Mouse (Mus musculus): Measurements from ENCODE around the gene Myh14. TPM values are rescaled to one million over a fixed set of nuclear protein-coding genes. Genes with fewer than 3 reads are reported as not detected.

The Myh14 gene
- total and polyA plus RNA-seq, 2 experiments from 2014 or later: 6.9 to 8.8 TPM

DNA sequence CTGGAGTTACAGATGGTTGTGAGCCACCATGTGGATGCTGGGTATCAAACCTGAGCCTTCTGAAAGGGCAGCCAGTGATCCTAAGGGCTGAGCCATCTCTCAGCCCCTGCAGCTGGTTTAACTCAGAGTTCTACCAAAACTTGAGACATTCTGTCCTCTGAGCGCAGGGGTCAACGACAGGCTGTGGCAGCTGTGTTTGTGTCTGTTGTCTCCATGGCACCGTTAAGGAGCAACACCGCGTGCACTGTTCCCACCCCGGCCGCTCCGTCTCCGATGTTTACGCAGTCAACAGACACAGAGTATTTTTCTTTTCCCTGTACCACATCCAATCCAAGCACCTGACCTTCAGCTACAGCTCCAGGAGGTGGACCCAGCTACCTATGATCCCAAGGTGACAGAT, 22.9 kb downstream of the Myh14 start:
- no peak for DNase-seq (ENCODE audit: low spot score)
- 81% methylated on average over 10 of the region's 10 CpGs for WGBS
- Histone ChIP-seq H3K36me3 (ENCODE audit: insufficient read depth, low read length) (no peaks in the 10 kb centered on the region), H3K4me3 (ENCODE audit: low read depth, low read length) (no peak overlapping the region), H3K4me2 (ENCODE audit: low read depth, low read length, poor library complexity, severe bottlenecking) (no peak overlapping the region), H3K4me1 (ENCODE audit: insufficient read depth, low read length) (no peaks in the 10 kb centered on the region), H3K27ac (ENCODE audit: low read depth, low read length) (no peak overlapping the region), H3K9me3 (ENCODE audit: low read length) (no peaks in the 10 kb centered on the region), H3K9ac (replicated peaks; ENCODE audit: low read length, poor library complexity, severe bottlenecking) (no peak overlapping the region), H3K27me3 (ENCODE audit: insufficient read depth, low read length) (no peaks in the 10 kb centered on the region)
- ATAC-seq (ENCODE audit: low FRiP score): no peak
- no peak for TF ChIP-seq CTCF (IDR thresholded peaks at IDR 0.05)

GRCm38 (mm10) chr7:44647042-44647724, 23.5 kb downstream of the Myh14 start:
- Histone ChIP-seq H3K4me2 (ENCODE audit: low read depth, low read length, poor library complexity, severe bottlenecking) (no peak overlapping the region), H3K9ac (replicated peaks; ENCODE audit: low read length, poor library complexity, severe bottlenecking) (no peak overlapping the region), H3K4me1 (ENCODE audit: insufficient read depth, low read length) (no peaks in the 10 kb centered on the region), H3K27ac (ENCODE audit: low read depth, low read length) (no peak overlapping the region), H3K4me3 (ENCODE audit: low read depth, low read length) (no peak overlapping the region), H3K27me3 (ENCODE audit: insufficient read depth, low read length) (0 out of 2 replicates have a peak, but pooled peaks cover 1% of the 10 kb centered on the region), H3K36me3 (ENCODE audit: insufficient read depth, low read length) (no peaks in the 10 kb centered on the region), H3K9me3 (ENCODE audit: low read length) (no peaks in the 10 kb centered on the region)
- 47% methylated on average over 7 of the region's 7 CpGs for WGBS
- no peak for ATAC-seq (ENCODE audit: low FRiP score)
- TF ChIP-seq CTCF (IDR thresholded peaks at IDR 0.05): peak; percentile 82
- DNase-seq (ENCODE audit: low spot score): peak; percentile 78

DNA sequence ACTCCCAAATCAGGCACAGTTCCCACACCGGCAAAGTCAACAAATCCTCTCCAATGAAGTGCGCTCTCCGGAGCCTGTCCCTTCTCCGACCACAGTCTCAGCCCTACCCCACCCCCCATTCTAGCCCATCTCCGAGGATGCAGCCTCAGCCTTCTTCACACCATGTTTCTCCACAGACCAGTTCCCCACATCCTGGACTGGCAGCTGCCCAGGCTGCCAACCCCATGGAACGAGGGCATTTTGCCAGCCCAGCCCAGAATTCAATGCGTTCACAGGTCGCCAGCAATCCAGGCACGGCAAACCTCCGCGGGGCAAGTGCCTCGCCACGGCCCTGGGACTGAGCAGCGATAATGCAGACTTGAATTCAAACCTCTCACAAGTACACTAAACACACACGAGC, 24.7 kb downstream of the Myh14 start:
- no peak for ATAC-seq (ENCODE audit: low FRiP score)
- Histone ChIP-seq H3K9ac (replicated peaks; ENCODE audit: low read length, poor library complexity, severe bottlenecking) (no peak overlapping the region), H3K27ac (ENCODE audit: low read depth, low read length) (no peak overlapping the region)

DNA sequence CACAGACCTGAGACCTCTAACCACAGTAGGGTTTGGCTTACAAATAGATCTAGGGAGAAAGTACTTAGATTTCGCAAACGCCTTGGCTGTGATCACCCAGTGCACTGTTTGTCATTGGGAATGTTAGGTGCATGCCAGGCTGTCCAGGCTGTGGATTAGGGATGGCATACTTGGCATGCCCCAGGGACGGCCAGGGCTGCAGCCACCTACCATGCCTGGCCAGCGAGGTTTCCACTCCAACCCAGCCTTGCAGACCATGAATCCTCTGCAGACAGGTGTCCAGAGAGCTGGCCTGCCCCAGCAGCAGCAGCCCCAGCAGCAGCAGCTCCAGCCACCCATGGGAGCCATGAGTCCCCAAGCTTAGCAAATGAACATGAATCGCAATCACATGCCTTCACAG, 25.4 kb downstream of the Myh14 start:
- no peak for ATAC-seq (ENCODE audit: low FRiP score)
- H3K9me3 ChIP-seq (ENCODE audit: low read length): no peaks in the 10 kb centered on the region
- no peaks in the 10 kb centered on the region for H3K36me3 ChIP-seq (ENCODE audit: insufficient read depth, low read length)
- DNase-seq (ENCODE audit: low spot score): no peak
- no peak overlapping the region for H3K9ac ChIP-seq (replicated peaks; ENCODE audit: low read length, poor library complexity, severe bottlenecking)
- H3K27me3 ChIP-seq (ENCODE audit: insufficient read depth, low read length): peaks cover 15% of the 10 kb centered on the region
- no peak overlapping the region for H3K4me3 ChIP-seq (ENCODE audit: low read depth, low read length)
- H3K4me2 ChIP-seq (ENCODE audit: low read depth, low read length, poor library complexity, severe bottlenecking): no peak overlapping the region
- no peak overlapping the region for H3K27ac ChIP-seq (ENCODE audit: low read depth, low read length)
- H3K4me1 ChIP-seq (ENCODE audit: insufficient read depth, low read length): 0 out of 2 replicates have a peak, but pooled peaks cover 2% of the 10 kb centered on the region
- TF ChIP-seq CTCF (IDR thresholded peaks at IDR 0.05): no peak
- 82% methylated on average over 5 of the region's 5 CpGs for WGBS

More for the DNA sequence above, 24.7 kb downstream of the Myh14 start:
- Histone ChIP-seq H3K4me2 (ENCODE audit: low read depth, low read length, poor library complexity, severe bottlenecking) (no peak overlapping the region), H3K9me3 (ENCODE audit: low read length) (no peaks in the 10 kb centered on the region), H3K4me1 (ENCODE audit: insufficient read depth, low read length) (0 out of 2 replicates have a peak, but pooled peaks cover 2% of the 10 kb centered on the region), H3K27me3 (ENCODE audit: insufficient read depth, low read length) (peaks cover 8% of the 10 kb centered on the region), H3K36me3 (ENCODE audit: insufficient read depth, low read length) (no peaks in the 10 kb centered on the region), H3K4me3 (ENCODE audit: low read depth, low read length) (no peak overlapping the region)
- DNase-seq (ENCODE audit: low spot score): peak; percentile 68
- no peak for TF ChIP-seq CTCF (IDR thresholded peaks at IDR 0.05)
- 16% methylated on average over 15 of the region's 15 CpGs for WGBS

GRCm38 (mm10) chr7:44641887-44642286, 28.8 kb downstream of the Myh14 start:
- Histone ChIP-seq H3K9me3 (ENCODE audit: low read length) (no peaks in the 10 kb centered on the region), H3K4me1 (ENCODE audit: insufficient read depth, low read length) (0 out of 2 replicates have a peak, but pooled peaks cover 2% of the 10 kb centered on the region), H3K9ac (replicated peaks; ENCODE audit: low read length, poor library complexity, severe bottlenecking) (no peak overlapping the region), H3K4me2 (ENCODE audit: low read depth, low read length, poor library complexity, severe bottlenecking) (no peak overlapping the region), H3K4me3 (ENCODE audit: low read depth, low read length) (no peak overlapping the region), H3K27me3 (ENCODE audit: insufficient read depth, low read length) (peaks cover 32% of the 10 kb centered on the region), H3K36me3 (ENCODE audit: insufficient read depth, low read length) (no peaks in the 10 kb centered on the region), H3K27ac (ENCODE audit: low read depth, low read length) (no peak overlapping the region)
- no peak for DNase-seq (ENCODE audit: low spot score)
- no peak for ATAC-seq (ENCODE audit: low FRiP score)
- WGBS: 37% methylated on average over 8 of the region's 8 CpGs
- peak; percentile 61 for TF ChIP-seq CTCF (IDR thresholded peaks at IDR 0.05)

GRCm38 (mm10) chr7:44640843-44641605, 29.6 kb downstream of the Myh14 start:
- peaks cover 32% of the 10 kb centered on the region for H3K27me3 ChIP-seq (ENCODE audit: insufficient read depth, low read length)
- H3K4me3 ChIP-seq (ENCODE audit: low read depth, low read length): peak overlapping the region; percentile 15; the same call in 1 of the 2 replicates
- no peak overlapping the region for H3K9ac ChIP-seq (replicated peaks; ENCODE audit: low read length, poor library complexity, severe bottlenecking)
- no peak for ATAC-seq (ENCODE audit: low FRiP score)
- WGBS: 19% methylated on average over 25 of the region's 25 CpGs
- H3K36me3 ChIP-seq (ENCODE audit: insufficient read depth, low read length): no peaks in the 10 kb centered on the region
- H3K9me3 ChIP-seq (ENCODE audit: low read length): no peaks in the 10 kb centered on the region
- DNase-seq (ENCODE audit: low spot score): no peak
- 0 out of 2 replicates have a peak, but pooled peaks cover 2% of the 10 kb centered on the region for H3K4me1 ChIP-seq (ENCODE audit: insufficient read depth, low read length)
- peak overlapping the region; percentile 26 for H3K4me2 ChIP-seq (ENCODE audit: low read depth, low read length, poor library complexity, severe bottlenecking)
- no peak for TF ChIP-seq CTCF (IDR thresholded peaks at IDR 0.05)
- H3K27ac ChIP-seq (ENCODE audit: low read depth, low read length): no peak overlapping the region
